Mouse (Mus musculus) ES-E14 (cell line): ENCODE results near the gene Klhdc4.

Experiments used
- CHD2 ChIP-seq: IDR thresholded peaks from 2 replicates; pipeline ENCODE4 v1.6.1; 2014; ENCODE audit warnings: mild to moderate bottlenecking, low read depth, low read length, inconsistent platforms
- HCFC1 ChIP-seq: IDR thresholded peaks from 2 replicates; pipeline ENCODE4 v1.6.1; 2012; ENCODE audit warnings: low read length, inconsistent platforms, borderline replicate concordance; ENCODE audit not compliant: insufficient read depth
- MAFK ChIP-seq: IDR thresholded peaks from 2 replicates; pipeline ENCODE4 v1.6.1; 2014; ENCODE audit warnings: mild to moderate bottlenecking, low read depth, low read length, inconsistent platforms; ENCODE audit not compliant: insufficient read depth
- ZC3H11A ChIP-seq: IDR thresholded peaks from 2 replicates; pipeline ENCODE4 v1.6.1; 2012; ENCODE audit warnings: low read depth, mild to moderate bottlenecking, inconsistent platforms, low read length, borderline replicate concordance
- ZNF384 ChIP-seq: IDR thresholded peaks from 2 replicates; pipeline ENCODE4 v1.6.1; 2012; ENCODE audit warnings: low read depth, low read length, inconsistent platforms

DNA sequence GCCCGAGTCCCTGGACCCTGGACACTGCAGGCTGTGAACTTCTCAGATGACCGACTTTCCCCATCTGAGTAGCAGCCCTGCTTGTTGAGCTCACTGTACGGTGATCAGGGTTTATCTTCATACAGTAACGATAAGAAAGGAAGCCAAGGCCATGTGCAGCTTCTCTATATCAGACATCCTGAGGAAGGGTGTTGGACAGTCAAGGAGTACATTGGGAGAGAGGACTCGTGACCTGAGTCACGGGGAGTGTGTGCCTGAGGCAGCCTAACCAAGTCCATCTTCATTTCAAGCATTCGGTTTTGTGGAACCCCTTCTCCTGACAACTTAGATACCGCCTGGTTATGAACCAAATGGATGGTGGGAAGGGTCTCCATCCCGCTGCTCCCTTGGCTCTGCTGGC is 46.1 kb upstream of the Klhdc4 start:
- TF ChIP-seq CHD2 = no peak
- TF ChIP-seq MAFK = no peak
- no peak for TF ChIP-seq ZC3H11A
- no peak for TF ChIP-seq ZNF384
- no peak for TF ChIP-seq HCFC1
